Mouse (Mus musculus): ENCODE results near the gene Gm3298. TPM values are rescaled to one million over a fixed set of nuclear protein-coding genes. Genes with fewer than 3 reads are reported as not detected.
"Not testable (repeated sequence)": the region's sequence is repeated elsewhere in the genome, so short reads cannot be mapped to it uniquely, and the experiment has no call there.

The Gm3298 gene
- not detected for total RNA-seq (2021)
- long read RNA-seq, experiment 1: 0 reads
- long read RNA-seq, experiment 2: 0 reads

DNA sequence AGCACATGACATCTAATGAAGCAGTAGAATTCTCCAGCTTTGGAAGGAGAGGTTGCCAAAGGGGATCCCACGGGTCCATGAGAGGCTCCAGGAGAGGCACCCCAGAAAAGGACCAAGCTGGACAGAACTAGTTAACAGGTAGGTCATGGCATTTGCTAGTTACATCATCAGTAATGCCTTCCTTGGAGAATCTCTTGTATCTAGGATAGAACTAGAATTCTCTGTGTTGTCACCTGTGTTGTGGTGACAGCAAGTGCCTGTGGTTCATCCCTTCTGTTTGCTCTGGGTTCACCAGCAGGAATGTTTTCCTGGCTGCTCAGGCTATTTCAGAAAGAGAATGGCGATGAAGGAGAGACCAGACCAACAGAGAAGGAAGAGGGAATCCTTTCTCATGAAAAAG, at the start of gene Gm3298:
Gene Gm3298 (plus strand): TSS at position 301 of the 400 bp plus-strand sequence.
- H3K4me3 ChIP-seq; intact Hi-C loops (cut with DNase I); H3K27ac ChIP-seq; DNase-seq: not testable (repeated sequence)

DNA sequence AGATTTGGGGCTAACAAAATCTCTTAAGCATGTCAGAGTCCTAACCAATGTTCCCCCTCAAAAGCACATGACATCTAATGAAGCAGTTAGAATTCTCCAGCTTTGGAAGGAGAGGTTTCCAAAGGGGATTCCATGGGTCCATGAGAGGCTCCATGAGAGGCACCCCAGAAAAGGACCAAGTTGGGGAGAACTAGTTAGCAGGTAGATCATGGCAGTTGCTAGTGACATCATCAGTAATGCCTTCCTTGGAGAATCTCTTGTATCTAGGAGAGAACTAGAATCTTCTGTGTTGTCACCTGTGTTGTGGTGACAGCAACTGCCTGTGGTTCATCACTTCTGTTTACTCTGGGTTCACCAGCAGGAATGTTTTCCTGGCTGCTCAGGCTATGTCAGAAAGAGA, 32.1 kb upstream of the Gm3298 start, which contains the start of gene Gm8297:
Gene Gm8297 (plus strand): TSS at position 301 of the 400 bp plus-strand sequence.
- H3K4me3 ChIP-seq; intact Hi-C loops (cut with DNase I); DNase-seq; H3K27ac ChIP-seq: not testable (repeated sequence)

DNA sequence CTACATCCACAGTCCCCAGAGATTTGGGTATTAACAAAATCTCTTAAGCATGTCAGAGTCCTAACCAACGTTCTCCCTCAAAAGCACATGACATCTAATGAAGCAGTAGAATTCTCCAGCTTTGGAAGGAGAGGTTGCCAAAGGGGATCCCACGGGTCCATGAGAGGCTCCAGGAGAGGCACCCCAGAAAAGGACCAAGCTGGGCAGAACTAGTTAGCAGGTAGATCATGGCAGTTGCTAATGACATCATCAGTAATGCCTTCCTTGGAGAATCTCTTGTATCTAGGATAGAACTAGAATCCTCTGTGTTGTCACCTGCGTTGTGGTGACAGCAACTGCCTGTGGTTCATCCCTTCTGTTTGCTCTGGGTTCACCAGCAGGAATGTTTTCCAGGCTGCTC, 34.6 kb downstream of the Gm3298 start, which contains the start of gene 4930555G01Rik:
Gene 4930555G01Rik (plus strand): TSS at position 301 of the 400 bp plus-strand sequence.
- H3K27ac ChIP-seq; intact Hi-C loops (cut with DNase I); DNase-seq; H3K4me3 ChIP-seq: not testable (repeated sequence)

Other genes starting within 250 kb of the Gm3298 start
- gene Gm9602, start 239.6 kb upstream of the Gm3298 start, total RNA-seq (2021): not detected
- not detected for gene Gm3269, start 177.8 kb upstream of the Gm3298 start, total RNA-seq (2021)
- under 1 TPM in 1 of 2 experiments, not detected in 1; 0.84 TPM for gene Gm3264, start 160.3 kb upstream of the Gm3298 start, total RNA-seq (2021)
- gene Gm3278, start 123.5 kb upstream of the Gm3298 start, total RNA-seq (2021): not detected
- gene Gm8297, start 32.0 kb upstream of the Gm3298 start, total RNA-seq (2021): not detected
- under 1 TPM in 1 of 2 experiments, not detected in 1; 0.11 TPM for gene 4930555G01Rik, start 34.7 kb downstream of the Gm3298 start, total RNA-seq (2021)
- under 1 TPM in 1 of 2 experiments, not detected in 1; 0.25 TPM for gene Gm8281, start 55.1 kb downstream of the Gm3298 start, total RNA-seq (2021)
- gene Gm8279, start 115.6 kb downstream of the Gm3298 start, total RNA-seq (2021): not detected
- not detected for gene Gm3317, start 148.6 kb downstream of the Gm3298 start, total RNA-seq (2021)
- gene Gm8271, start 169.9 kb downstream of the Gm3298 start, total RNA-seq (2021): not detected
- gene Gm3526, start 244.7 kb downstream of the Gm3298 start, total RNA-seq (2021): not detected

Measured in gastrocnemius, adult 2 months (tissue).